8 mouse cellular contexts compared by ENCODE assay signal in the genomic region with DNA sequence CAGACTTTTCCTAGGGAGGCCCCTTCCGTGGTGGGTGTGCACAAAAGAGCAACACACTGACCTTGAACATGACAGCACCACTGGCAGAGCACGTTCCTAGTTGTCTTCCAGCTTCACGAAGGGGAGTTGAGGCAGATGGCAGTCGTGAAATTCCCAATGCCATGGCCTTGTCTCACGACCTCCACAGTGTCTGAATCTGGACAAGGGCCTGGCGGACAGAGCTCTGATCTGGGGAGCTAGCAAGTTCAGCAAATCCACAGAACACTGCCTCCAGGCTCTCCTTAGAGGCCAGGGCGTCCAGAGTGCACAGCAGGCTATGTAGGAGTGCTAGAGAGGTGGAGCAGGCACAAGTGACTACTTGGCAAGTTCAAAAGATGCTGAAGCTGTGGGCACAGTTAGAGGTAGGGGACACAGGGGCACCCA. TPM values are rescaled to one million over a fixed set of nuclear protein-coding genes. Genes with fewer than 3 reads are reported as not detected.
DNase-seq lines count a peak whose midpoint lies in the region; ATAC-seq and TF ChIP-seq lines count a peak whose summit lies in the region.

No protein-coding gene starts in this region.

- intact Hi-C loops in left cerebral cortex, postnatal 25 days (cut with DNase I): no loop called here

- H3K9me3 ChIP-seq in lung, embryonic 15.5 days: no peaks in the 10 kb centered on the region
- H3K9me3 ChIP-seq in hindbrain, postnatal 0 days (ENCODE audit: low read length): no peaks in the 10 kb centered on the region

- H3K36me3 ChIP-seq in lung, embryonic 15.5 days: peaks cover 23% of the 10 kb centered on the region
- peaks cover 24% of the 10 kb centered on the region for H3K36me3 ChIP-seq in hindbrain, postnatal 0 days (ENCODE audit: insufficient read depth, low read length)
- peaks cover 10% of the 10 kb centered on the region for H3K36me3 ChIP-seq in myocyte (ENCODE audit: control insufficient read depth, insufficient read depth)

- TF ChIP-seq CTCF in hindbrain, postnatal 0 days (IDR thresholded peaks at IDR 0.05; ENCODE audit: low read depth): no peak

- peaks cover 46% of the 10 kb centered on the region for H3K4me1 ChIP-seq in lung, embryonic 15.5 days
- peaks cover 13% of the 10 kb centered on the region for H3K4me1 ChIP-seq in hindbrain, postnatal 0 days (ENCODE audit: insufficient read depth, low read length)

- no peak overlapping the region for H3K4me3 ChIP-seq in lung, embryonic 15.5 days
- no peak overlapping the region for H3K4me3 ChIP-seq in hindbrain, postnatal 0 days (ENCODE audit: low read length)
- no peak overlapping the region for H3K4me3 ChIP-seq in myocyte

- H3ac ChIP-seq in myocyte (ENCODE audit: control insufficient read depth, insufficient read length): no peak overlapping the region

- H3K79me2 ChIP-seq in myocyte (ENCODE audit: control insufficient read depth, insufficient read depth): peaks cover 12% of the 10 kb centered on the region

- peak; percentile 28 for TF ChIP-seq POLR2A in myocyte (IDR thresholded peaks at IDR 0.05; ENCODE audit: insufficient read length, low read depth)

- DNase-seq in cerebellum, postnatal 10 days: peak; percentile 11 to 21
- no peak for DNase-seq in lung, postnatal 4 days
- no peak for DNase-seq in hindbrain, postnatal 0 days (ENCODE audit: low spot score)
- DNase-seq in frontal cortex, postnatal 14 days (ENCODE audit: low spot score in 2 of 2): no peak
- no peak for DNase-seq in left cerebral cortex, postnatal 25 days (ENCODE audit: low spot score in 2 of 2)

- 34% methylated on average over 7 of the region's 7 CpGs for WGBS in lung, embryonic 15.5 days
- WGBS in hindbrain, postnatal 0 days: 57% methylated on average over 7 of the region's 7 CpGs

- H3K9ac ChIP-seq in lung, embryonic 15.5 days: no peak overlapping the region
- H3K9ac ChIP-seq in hindbrain, postnatal 0 days (replicated peaks; ENCODE audit: low read length): no peak overlapping the region

- no peaks in the 10 kb centered on the region for H3K27me3 ChIP-seq in lung, embryonic 15.5 days
- no peaks in the 10 kb centered on the region for H3K27me3 ChIP-seq in hindbrain, postnatal 0 days (ENCODE audit: insufficient read depth, low read length)
- no peaks in the 10 kb centered on the region for H3K27me3 ChIP-seq in myocyte (ENCODE audit: control insufficient read depth, insufficient read depth, insufficient read length)

- H3K27ac ChIP-seq in lung, embryonic 15.5 days: peak overlapping the region; percentile 64
- H3K27ac ChIP-seq in hindbrain, postnatal 0 days: peak overlapping the region; percentile 54; the same call in 1 of the 2 replicates

- no peak for ATAC-seq in cerebellum, adult (ENCODE audit: insufficient number of reproducible peaks, low FRiP score, low TSS enrichment)
- ATAC-seq in lung, embryonic 15.5 days (ENCODE audit: borderline replicate concordance, extremely low read depth, low FRiP score, low TSS enrichment): no peak
- ATAC-seq in hindbrain, postnatal 0 days: no peak

- H3K4me2 ChIP-seq in lung, embryonic 15.5 days: no peak overlapping the region
- no peak overlapping the region for H3K4me2 ChIP-seq in hindbrain, postnatal 0 days (ENCODE audit: low read depth, low read length)
- H3K4me2 ChIP-seq in myocyte (ENCODE audit: low read depth): no peak overlapping the region

TF ChIP-seq in myocyte, 11 proteins besides CTCF, POLR2A, EP300 and RAD21:
- TF ChIP-seq USF1 (IDR thresholded peaks at IDR 0.05; ENCODE audit: low read depth) (no peak), REST (IDR thresholded peaks at IDR 0.05; ENCODE audit: insufficient read depth, insufficient read length) (no peak), POLR2AphosphoS2 (IDR thresholded peaks at IDR 0.05; ENCODE audit: insufficient read length, low read depth) (peak; percentile 32)

RNA-seq across cellular contexts. Expression of a gene that starts 5.0 kb away (rescaled TPM):
- polyA plus RNA-seq in lung, embryonic 15.5 days (2015; fragmentation: Nextera tagmentation; extraction: Ambion mirVana): 65.9 and 70.3 TPM in 2 replicates
- total RNA-seq in hindbrain, postnatal 0 days (2014; rRNA removed): 98.0 and 104 TPM in 2 replicates
- 69.8 TPM in 2 replicates for polyA plus RNA-seq in hindbrain, postnatal 0 days (2015; fragmentation: Nextera tagmentation; extraction: Ambion mirVana)
- polyA plus RNA-seq in myocyte (2012; fragmentation: generic; extraction: Trizol): 26.9 TPM
- total RNA-seq in left cerebral cortex, postnatal 25 days (2021): 10 to 100 TPM; 35.7 to 35.9 TPM

RNA-seq across cellular contexts. Expression of a gene that starts 47.5 kb away (rescaled TPM):
- polyA plus RNA-seq in lung, embryonic 15.5 days (2015; fragmentation: Nextera tagmentation; extraction: Ambion mirVana): 107 and 110 TPM in 2 replicates
- total RNA-seq in hindbrain, postnatal 0 days (2014; rRNA removed): 15.9 and 18.9 TPM in 2 replicates
- polyA plus RNA-seq in hindbrain, postnatal 0 days (2015; fragmentation: Nextera tagmentation; extraction: Ambion mirVana): 38.9 and 40.1 TPM in 2 replicates
- 49.3 TPM for polyA plus RNA-seq in myocyte (2012; fragmentation: generic; extraction: Trizol)
- total RNA-seq in left cerebral cortex, postnatal 25 days (2021): 10 to 100 TPM; 27.3 to 27.8 TPM

RNA-seq across cellular contexts. Expression of a gene that starts 47.8 kb away (rescaled TPM):
- polyA plus RNA-seq in lung, embryonic 15.5 days (2015; fragmentation: Nextera tagmentation; extraction: Ambion mirVana): 11.7 and 14.4 TPM in 2 replicates
- total RNA-seq in hindbrain, postnatal 0 days (2014; rRNA removed): 12.7 and 17.4 TPM in 2 replicates
- polyA plus RNA-seq in hindbrain, postnatal 0 days (2015; fragmentation: Nextera tagmentation; extraction: Ambion mirVana): 6.3 and 7.2 TPM in 2 replicates
- 15.0 TPM for polyA plus RNA-seq in myocyte (2012; fragmentation: generic; extraction: Trizol)
- 10 to 100 TPM; 13.2 to 16.6 TPM for total RNA-seq in left cerebral cortex, postnatal 25 days (2021)

Comparison
In these comparisons a context has a peak if more than half of its experiments do, and no peak if none do; other contexts are left out.
1. DNase-seq: peak in cerebellum, postnatal 10 days (2 of 2); none in lung, postnatal 4 days (0 of 2), hindbrain, postnatal 0 days (single experiment), frontal cortex, postnatal 14 days (0 of 2) and left cerebral cortex, postnatal 25 days (0 of 2).